Mouse (Mus musculus): ENCODE data around the gene Zfp330.

Zfp330 gene

DNA sequence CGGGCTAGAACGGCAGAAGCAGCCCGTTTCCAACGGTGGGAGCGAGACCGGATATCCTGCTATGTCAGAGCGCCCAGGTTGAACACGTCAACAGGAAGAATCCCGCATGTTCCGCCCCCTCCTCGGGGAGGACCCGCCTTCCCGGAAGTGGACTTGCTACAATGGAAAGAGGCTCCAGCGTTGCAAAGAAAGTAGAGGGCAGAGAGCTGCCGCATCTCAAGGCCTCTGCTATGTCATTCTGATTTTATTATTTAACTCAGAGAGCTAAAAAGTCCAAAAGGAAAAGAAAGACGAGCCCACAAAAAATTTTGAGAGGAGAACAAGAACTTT, at the start of gene Zfp330:
TSS of gene Zfp330 (minus strand) at position 68 of the 330 bp plus-strand sequence.
- peak; percentile 92 to 95 for DNase-seq

GRCm38 (mm10) chr8:82777945-82778344, 4.0 kb upstream of the Zfp330 start:
- DNase-seq, result no peak

DNA sequence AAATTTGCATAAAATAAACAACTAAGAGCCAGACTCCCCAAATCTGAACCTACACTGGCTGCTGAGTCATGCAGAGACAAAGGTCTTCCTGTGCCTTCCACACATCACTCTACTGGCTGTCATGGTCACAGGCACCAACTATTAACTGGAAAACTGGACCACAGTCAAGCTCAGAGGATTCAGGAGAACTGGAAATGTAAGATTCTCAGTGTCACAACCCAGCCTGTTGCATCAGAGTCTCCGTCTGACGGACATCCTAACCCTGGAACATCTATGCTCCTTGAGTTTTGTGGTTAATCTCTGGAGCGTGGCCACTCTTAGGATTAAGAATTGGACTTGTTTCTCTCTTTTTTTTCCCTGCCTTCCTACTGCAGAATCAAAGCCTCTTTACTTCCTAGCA, 3.4 kb upstream of the Zfp330 start:
- DNase-seq, result no peak

- no peak for DNase-seq
Measured at GRCm38 (mm10) chr8:82774482-82774881, 522 bp upstream of the Zfp330 start.

- DNase-seq, result no peak
Measured at GRCm38 (mm10) chr8:82773332-82774092, 448 bp downstream of the Zfp330 start.

DNA sequence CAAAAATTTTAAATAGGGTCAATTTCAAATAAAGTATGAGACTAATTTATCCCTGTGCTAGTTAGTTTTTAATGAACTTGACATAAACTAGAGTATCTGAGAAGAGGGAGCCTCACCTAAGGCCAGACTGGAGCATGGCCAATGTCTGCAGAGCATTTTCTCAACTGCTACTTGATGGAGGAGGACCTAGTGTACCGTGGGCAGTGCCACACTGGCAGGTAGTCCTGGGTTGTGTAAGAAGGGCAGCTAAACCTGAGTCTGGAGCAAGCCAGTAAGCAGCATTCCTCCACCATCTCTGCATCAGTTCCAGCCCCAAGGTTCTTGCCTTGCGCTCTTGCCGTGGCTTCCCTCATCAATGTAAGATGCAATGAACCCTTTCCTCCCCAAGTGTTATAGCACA, 3.1 kb downstream of the Zfp330 start:
- no peak for DNase-seq

DNA sequence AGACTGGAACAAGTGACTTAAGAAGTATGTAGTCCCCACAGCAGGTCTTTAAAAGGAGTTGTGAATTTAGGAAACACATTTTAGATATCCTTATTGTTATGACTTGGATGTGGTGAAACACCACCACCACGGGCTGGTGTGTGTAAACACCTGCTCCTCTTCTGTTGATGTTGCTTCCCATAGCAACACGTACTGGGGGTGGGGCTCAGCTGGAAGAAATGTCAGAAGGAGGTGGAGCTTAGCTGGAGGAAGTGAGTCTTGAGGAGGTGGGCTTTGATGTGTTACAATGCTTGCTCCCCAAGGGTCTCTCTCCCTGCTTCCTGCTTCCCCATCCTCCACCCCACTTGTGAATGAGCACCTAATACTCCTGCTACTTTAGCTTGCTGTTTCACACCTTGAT, 14.9 kb downstream of the Zfp330 start:
- no peak for DNase-seq

DNA sequence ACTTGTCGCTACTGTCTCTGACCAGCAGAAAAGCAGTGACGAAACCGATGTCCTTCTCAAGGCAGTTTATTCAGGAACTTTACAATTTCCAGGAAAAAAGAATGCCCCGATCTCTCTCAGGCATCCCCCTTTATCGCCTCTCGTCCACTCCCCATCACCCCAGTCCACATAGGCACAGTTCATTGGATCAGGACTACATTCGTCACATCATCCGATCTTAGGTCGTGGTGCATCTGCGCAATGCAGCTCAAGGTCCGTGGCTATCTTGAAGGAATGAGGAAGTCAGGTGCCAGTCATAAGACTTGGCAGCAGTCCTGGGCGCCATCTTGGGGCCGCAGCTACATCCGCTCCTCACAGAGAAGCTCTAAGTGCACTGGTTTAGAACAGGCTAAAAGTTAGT, 19.0 kb downstream of the Zfp330 start:
- no peak for DNase-seq

- no peak for DNase-seq
Measured at GRCm38 (mm10) chr8:82746617-82747016, 27.3 kb downstream of the Zfp330 start.

DNA sequence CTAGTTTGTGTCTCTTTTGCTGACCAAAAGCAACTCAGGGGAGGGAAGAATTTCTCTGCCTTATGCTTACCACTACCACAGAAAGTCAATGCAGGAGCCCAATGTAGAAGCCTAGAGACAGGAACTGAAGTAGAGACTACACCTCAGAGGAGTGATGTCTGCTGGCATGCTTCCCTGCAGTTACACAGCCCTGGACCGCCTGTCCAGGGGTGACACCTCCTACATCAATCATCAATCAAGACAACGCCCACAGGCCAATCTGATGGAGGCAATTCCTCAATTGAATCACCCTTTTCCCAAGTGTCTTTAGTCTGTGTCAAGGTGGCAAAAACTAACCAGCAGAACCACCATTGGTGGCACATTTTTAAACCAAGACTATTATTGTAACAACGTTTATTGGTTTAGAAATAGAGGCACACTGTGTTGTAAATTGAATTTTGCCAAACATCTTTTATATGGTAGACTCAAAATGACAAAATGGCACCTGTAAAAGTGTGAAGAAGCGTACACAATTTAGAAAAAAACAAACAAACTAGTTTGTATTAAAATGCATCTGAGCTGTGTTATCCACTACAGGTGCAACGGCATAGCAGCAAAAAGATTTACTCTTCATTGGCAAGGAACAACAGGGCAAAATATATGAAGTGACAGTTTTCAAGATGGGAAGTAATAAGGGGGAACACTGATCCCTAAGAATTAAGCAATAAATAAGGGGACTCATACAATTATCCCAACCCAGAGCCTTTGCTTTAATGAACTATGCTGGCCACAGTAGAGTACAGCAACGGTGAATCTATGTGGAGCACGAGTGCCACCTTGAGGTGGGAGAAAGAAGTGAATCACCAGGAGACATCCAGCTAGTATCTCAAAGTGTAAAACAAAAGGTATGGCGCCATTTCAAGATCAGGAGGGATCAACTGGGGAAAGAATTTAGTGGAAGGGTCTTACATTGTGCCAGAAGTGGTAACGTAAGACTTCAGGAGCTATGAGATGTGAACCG, 29.8 kb downstream of the Zfp330 start:
- DNase-seq, result peak; percentile 84 to 86
